ENCODE assay signal across 19 mouse cellular contexts in genomic region chr16:90435231-90435630, GRCm38 (mm10). TPM values are rescaled to one million over a fixed set of nuclear protein-coding genes. Genes with fewer than 3 reads are reported as not detected.
DNase-seq lines count a peak whose midpoint lies in the region; ATAC-seq and TF ChIP-seq lines count a peak whose summit lies in the region.
"Had no signal": no experiment of that assay in that cellular context is flagged by ENCODE, and none has a peak within 500 bp of the region (broad histone marks: within the 10 kb centered on the region; RNA-seq: fewer than 3 reads in every experiment).

No protein-coding gene starts in this region.

- H3K27ac ChIP-seq in heart, embryonic 10.5 days, result peak overlapping the region; percentile 39
- no peak overlapping the region for H3K27ac ChIP-seq in lung, postnatal 0 days (ENCODE audit: low read length)
- no peak overlapping the region for H3K27ac ChIP-seq in embryonic facial prominence, embryonic 14.5 days (replicated peaks; ENCODE audit: low read depth, low read length)
- H3K27ac ChIP-seq: hindbrain, embryonic 13.5 days; intestine, embryonic 15.5 days; limb, embryonic 10.5 days; lung, embryonic 15.5 days had no signal

- no peak overlapping the region for H3K9ac ChIP-seq in lung, postnatal 0 days (replicated peaks; ENCODE audit: low read depth)
- H3K9ac ChIP-seq in embryonic facial prominence, embryonic 14.5 days (ENCODE audit: low read depth, low read length), result no peak overlapping the region
- H3K9ac ChIP-seq: hindbrain, embryonic 13.5 days; intestine, embryonic 15.5 days; lung, embryonic 15.5 days had no signal

- peak; percentile 57 for ATAC-seq in lung, postnatal 0 days
- ATAC-seq in embryonic facial prominence, embryonic 14.5 days (ENCODE audit: low read depth), result 0 out of 2 replicates have a peak, but pooled peaks have one; percentile 8
- no peak for ATAC-seq in monocyte, adult 5-6 weeks (replicated peaks; ENCODE audit: insufficient number of reproducible peaks, low FRiP score, low TSS enrichment, poor library complexity, severe bottlenecking)
- ATAC-seq: intestine, embryonic 15.5 days; midbrain, embryonic 16.5 days had no signal

- H3K4me2 ChIP-seq in lung, postnatal 0 days (replicated peaks; ENCODE audit: low read depth, low read length), result no peak overlapping the region
- no peak overlapping the region for H3K4me2 ChIP-seq in embryonic facial prominence, embryonic 14.5 days (ENCODE audit: low read depth, low read length)
- H3K4me2 ChIP-seq: hindbrain, embryonic 13.5 days; intestine, embryonic 15.5 days; liver, embryonic 11.5 days; lung, embryonic 15.5 days had no signal

- H3K27me3 ChIP-seq in heart, embryonic 10.5 days (ENCODE audit: insufficient read depth, poor library complexity, severe bottlenecking), result no peaks in the 10 kb centered on the region
- no peaks in the 10 kb centered on the region for H3K27me3 ChIP-seq in lung, postnatal 0 days (replicated peaks; ENCODE audit: insufficient read depth, low read length)
- H3K27me3 ChIP-seq in embryonic facial prominence, embryonic 14.5 days (replicated peaks; ENCODE audit: control insufficient read depth, insufficient read depth, low read length), result no peaks in the 10 kb centered on the region
- H3K27me3 ChIP-seq: hindbrain, embryonic 13.5 days; intestine, embryonic 15.5 days; lung, embryonic 15.5 days had no signal

- 27% methylated on average over 4 of the region's 4 CpGs for WGBS in heart, embryonic 10.5 days
- 46% methylated on average over 4 of the region's 4 CpGs for WGBS in lung, postnatal 0 days
- WGBS in embryonic facial prominence, embryonic 14.5 days, result 50% methylated on average over 4 of the region's 4 CpGs

- TF ChIP-seq EP300 in lung, postnatal 0 days (IDR thresholded peaks at IDR 0.05), result no peak

- peaks cover 50% of the 10 kb centered on the region for H3K36me3 ChIP-seq in heart, embryonic 10.5 days
- 0 out of 2 replicates have a peak, but pooled peaks cover 10% of the 10 kb centered on the region for H3K36me3 ChIP-seq in lung, postnatal 0 days (ENCODE audit: insufficient read depth, low read length)
- peaks cover 48% of the 10 kb centered on the region for H3K36me3 ChIP-seq in embryonic facial prominence, embryonic 14.5 days (ENCODE audit: control insufficient read depth, insufficient read depth, low read length)

- H3K9me3 ChIP-seq in heart, embryonic 10.5 days, result no peaks in the 10 kb centered on the region
- H3K9me3 ChIP-seq in lung, postnatal 0 days (ENCODE audit: low read length), result no peaks in the 10 kb centered on the region
- peaks cover 13% of the 10 kb centered on the region for H3K9me3 ChIP-seq in embryonic facial prominence, embryonic 14.5 days (ENCODE audit: control insufficient read depth, low read length)
- H3K9me3 ChIP-seq: intestine, embryonic 15.5 days had no signal

- TF ChIP-seq CTCF in lung, postnatal 0 days (IDR thresholded peaks at IDR 0.05), result no peak

- no peak overlapping the region for H3K4me3 ChIP-seq in heart, embryonic 10.5 days
- H3K4me3 ChIP-seq in lung, postnatal 0 days (ENCODE audit: low read depth, low read length), result no peak overlapping the region
- H3K4me3 ChIP-seq in embryonic facial prominence, embryonic 14.5 days (ENCODE audit: low read depth, low read length), result no peak overlapping the region
- H3K4me3 ChIP-seq: hindbrain, embryonic 13.5 days; intestine, embryonic 15.5 days; limb, embryonic 10.5 days; lung, embryonic 15.5 days had no signal

- no peak for DNase-seq in heart, embryonic 10.5 days (ENCODE audit: low spot score)
- DNase-seq in heart, adult 9 months (ENCODE audit: low spot score in 2 of 2), result no peak
- DNase-seq in lung, postnatal 0 days (ENCODE audit: low spot score), result no peak
- DNase-seq in lung, postnatal 36 days, result no peak
- no peak for DNase-seq in embryonic facial prominence, embryonic 14.5 days (ENCODE audit: low spot score)
- DNase-seq in thymus, postnatal 10 days (ENCODE audit: low spot score in 2 of 2), result no peak
- DNase-seq: cerebellum, adult 18-20 months; cerebellum, postnatal 25 days; right cerebral cortex, adult 18-20 months; thymus, postnatal 25 days had no signal

- peaks cover 50% of the 10 kb centered on the region for H3K4me1 ChIP-seq in heart, embryonic 10.5 days
- no peaks in the 10 kb centered on the region for H3K4me1 ChIP-seq in lung, postnatal 0 days (ENCODE audit: insufficient read depth, low read depth, low read length)
- H3K4me1 ChIP-seq in embryonic facial prominence, embryonic 14.5 days (ENCODE audit: control insufficient read depth, insufficient read depth, low read length), result 0 out of 2 replicates have a peak, but pooled peaks cover 5% of the 10 kb centered on the region

RNA-seq across cellular contexts. Expression of gene Hunk, which starts 49.4 kb away (rescaled TPM):
- 20.0 and 22.8 TPM in 2 replicates for polyA plus RNA-seq in heart, embryonic 10.5 days (2016; fragmentation: Nextera tagmentation; extraction: Ambion mirVana)
- 6.4 and 7.4 TPM in 2 replicates for polyA plus RNA-seq in lung, postnatal 0 days (2015; fragmentation: Nextera tagmentation; extraction: Ambion mirVana)
- polyA plus RNA-seq in embryonic facial prominence, embryonic 14.5 days (2014; fragmentation: Nextera tagmentation; extraction: Ambion mirVana), result 9.7 and 12.4 TPM in 2 replicates
- not detected in 3 replicates for total RNA-seq in monocyte, adult 5-6 weeks (2017)
- total RNA-seq: CH12.LX; megakaryocyte-erythroid progenitor cell, adult 5-6 weeks had no signal
